Mouse (Mus musculus): ENCODE measurements around the gene Socs3.

- TF ChIP-seq CTCF (IDR thresholded peaks at IDR 0.05; ENCODE audit: control insufficient read depth, insufficient read depth, insufficient replicate concordance, low read depth, low read length): no peak
- no peak for TF ChIP-seq POLR2A (IDR thresholded peaks at IDR 0.05; ENCODE audit: control insufficient read depth, low read depth, low read length)
Observed at GRCm38 (mm10) chr11:117946996-117947419, 22.8 kb downstream of the Socs3 start.
